Mouse (Mus musculus): ENCODE measurements around the gene Bicd1. TPM values are rescaled to one million over a fixed set of nuclear protein-coding genes. Genes with fewer than 3 reads are reported as not detected.

Bicd1 gene
- total and polyA plus RNA-seq, 3 experiments, result 1.6 to 2.5 TPM; not detected in 1

- TF ChIP-seq GABPA (IDR thresholded peaks at IDR 0.05; ENCODE audit: low read depth, low read length) (no peak), TCF12 (IDR thresholded peaks at IDR 0.05; ENCODE audit: low read depth, low read length) (no peak), UBTF (IDR thresholded peaks at IDR 0.05; ENCODE audit: borderline replicate concordance, insufficient read depth, low read depth, low read length) (no peak), MYC (IDR thresholded peaks at IDR 0.05; ENCODE audit: low read depth, low read length) (no peak), ETS1 (IDR thresholded peaks at IDR 0.05; ENCODE audit: low read depth, low read length) (no peak), ZNF384 (IDR thresholded peaks at IDR 0.05; ENCODE audit: low read depth, low read length) (no peak), MAZ (IDR thresholded peaks at IDR 0.05; ENCODE audit: low read depth, low read length) (no peak), NELFE (IDR thresholded peaks at IDR 0.05; ENCODE audit: low read depth, low read length) (no peak), MAFK (IDR thresholded peaks at IDR 0.05; ENCODE audit: borderline replicate concordance, low read depth, low read length) (no peak), BHLHE40 (IDR thresholded peaks at IDR 0.05; ENCODE audit: borderline replicate concordance, low read depth, low read length) (no peak), POLR2AphosphoS5 (IDR thresholded peaks at IDR 0.05; ENCODE audit: borderline replicate concordance, low read depth, low read length) (no peak), MYB (IDR thresholded peaks at IDR 0.05; ENCODE audit: low read depth, low read length) (no peak), ZMIZ1 (IDR thresholded peaks at IDR 0.05; ENCODE audit: low read depth, low read length) (no peak)
- Histone ChIP-seq H3K4me3 (ENCODE audit: control insufficient read depth in 1 of 2, insufficient read depth in 1 of 2, low read depth in 2 of 2, low read length in 2 of 2) (no peak overlapping the region), H3K27ac (ENCODE audit: control insufficient read depth, low read depth, low read length) (no peak overlapping the region), H3K27me3 (ENCODE audit: control insufficient read depth in 1 of 2, insufficient read depth in 2 of 2, low read length in 2 of 2) (no peaks in the 10 kb centered on the region), H3K9ac (ENCODE audit: control insufficient read depth, low read depth, low read length, poor library complexity, severe bottlenecking) (no peak overlapping the region), H3K79me2 (ENCODE audit: control insufficient read depth, insufficient read depth, low read length, poor library complexity) (no peaks in the 10 kb centered on the region), H3K4me1 (ENCODE audit: control insufficient read depth in 1 of 2, insufficient read depth in 2 of 2, low read length in 2 of 2) (no peaks in the 10 kb centered on the region), H3K36me3 (ENCODE audit: control insufficient read depth in 1 of 2, insufficient read depth in 2 of 2, low read length in 2 of 2) (no peaks in the 10 kb centered on the region), H3K9me3 (replicated peaks; ENCODE audit: insufficient read depth, low read length) (no peaks in the 10 kb centered on the region)
- DNase-seq (ENCODE audit: low read depth, low spot score), result no peak
These were observed 48.6 kb downstream of the Bicd1 start for GRCm38 (mm10) chr6:149457324-149457723.

DNA sequence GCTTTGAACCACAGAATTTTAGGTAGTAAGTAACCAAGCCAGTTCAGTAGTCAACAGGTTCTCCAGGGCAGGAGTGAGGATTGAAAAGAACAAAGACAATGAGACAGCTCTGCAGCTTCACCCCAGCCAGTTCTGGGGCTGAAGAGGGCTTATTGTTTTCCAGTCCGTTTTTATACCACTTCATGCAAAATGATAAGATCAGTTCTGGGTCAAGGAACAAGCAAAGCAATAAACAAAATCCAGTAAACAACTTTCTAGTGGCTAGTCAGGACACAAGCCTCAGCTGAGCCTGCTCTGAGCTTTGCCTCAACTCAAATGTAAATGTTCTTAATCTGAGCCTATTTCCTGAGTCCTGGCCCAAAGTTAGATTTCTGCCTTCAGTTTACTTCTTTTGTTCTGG lies 52.3 kb downstream of the Bicd1 start:
- H3K4me1 ChIP-seq (ENCODE audit: control insufficient read depth in 1 of 2, insufficient read depth in 2 of 2, low read length in 2 of 2), result no peaks in the 10 kb centered on the region
- H3K27me3 ChIP-seq (ENCODE audit: control insufficient read depth in 1 of 2, insufficient read depth in 2 of 2, low read length in 2 of 2), result no peaks in the 10 kb centered on the region
- H3K4me3 ChIP-seq (ENCODE audit: control insufficient read depth in 1 of 2, insufficient read depth in 1 of 2, low read depth in 2 of 2, low read length in 2 of 2), result no peak overlapping the region
- no peaks in the 10 kb centered on the region for H3K36me3 ChIP-seq (ENCODE audit: control insufficient read depth in 1 of 2, insufficient read depth in 2 of 2, low read length in 2 of 2)
- H3K9ac ChIP-seq (ENCODE audit: control insufficient read depth, low read depth, low read length, poor library complexity, severe bottlenecking), result no peak overlapping the region
- TF ChIP-seq KAT2A (conservative IDR thresholded peaks at IDR 0.05; ENCODE audit: low read depth, low read length) (no peak), TCF12 (IDR thresholded peaks at IDR 0.05; ENCODE audit: low read depth, low read length) (no peak), EP300 (IDR thresholded peaks at IDR 0.05; ENCODE audit: low read depth in 1 of 2, low read length in 2 of 2) (no peak), BHLHE40 (IDR thresholded peaks at IDR 0.05; ENCODE audit: borderline replicate concordance, low read depth, low read length) (no peak)
- H3K27ac ChIP-seq (ENCODE audit: control insufficient read depth, low read depth, low read length), result no peak overlapping the region
- DNase-seq (ENCODE audit: low read depth, low spot score), result no peak
- no peaks in the 10 kb centered on the region for H3K9me3 ChIP-seq (replicated peaks; ENCODE audit: insufficient read depth, low read length)
- no peaks in the 10 kb centered on the region for H3K79me2 ChIP-seq (ENCODE audit: control insufficient read depth, insufficient read depth, low read length, poor library complexity)
